Comparison of ENCODE assay signal across 10 mouse cellular contexts in the genomic region with DNA sequence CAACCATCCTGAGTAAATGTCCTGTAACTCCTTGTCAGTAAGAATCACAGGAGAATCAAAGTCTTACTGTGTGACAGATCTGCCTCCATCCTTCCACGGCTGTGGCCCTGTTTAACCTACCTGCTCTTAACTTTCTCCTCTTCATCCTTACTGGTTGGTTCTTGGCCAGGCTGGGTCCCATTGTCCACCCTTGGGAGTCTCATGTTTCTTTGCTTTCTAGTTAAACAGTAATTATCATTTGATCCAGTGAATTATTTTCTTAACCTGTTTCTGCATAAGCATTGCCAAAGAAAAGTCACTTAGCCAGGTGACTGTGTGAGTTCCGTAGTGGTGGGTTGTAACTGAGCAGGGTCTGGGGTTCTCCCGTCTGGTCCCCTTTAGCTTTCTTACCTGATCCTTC. TPM values are rescaled to one million over a fixed set of nuclear protein-coding genes. Genes with fewer than 3 reads are reported as not detected.
DNase-seq lines count a peak whose midpoint lies in the region; ATAC-seq and TF ChIP-seq lines count a peak whose summit lies in the region.
"Not testable (repeated sequence)": the region's sequence is repeated elsewhere in the genome, so short reads cannot be mapped to it uniquely, and the experiment has no call there.
"Had no signal": no experiment of that assay in that cellular context is flagged by ENCODE, and none has a peak within 500 bp of the region (broad histone marks: within the 10 kb centered on the region; RNA-seq: fewer than 3 reads in every experiment).

No protein-coding gene starts in this region.

- peaks cover 0 to 20% of the 10 kb centered on the region in 2 experiments for H3K36me3 ChIP-seq in MEL (ENCODE audit: control insufficient read depth in 1 of 2, insufficient read depth in 2 of 2, low read length in 2 of 2)
- H3K36me3 ChIP-seq in forebrain, embryonic 14.5 days (ENCODE audit: control insufficient read depth, insufficient read depth, low read length) = peaks cover 25% of the 10 kb centered on the region
- peaks cover 26% of the 10 kb centered on the region for H3K36me3 ChIP-seq in heart, postnatal 0 days (replicated peaks; ENCODE audit: control insufficient read depth, insufficient read depth, low read length)
- peaks cover 18% of the 10 kb centered on the region for H3K36me3 ChIP-seq in intestine, postnatal 0 days (ENCODE audit: control insufficient read depth, insufficient read depth)
- peaks cover 29% of the 10 kb centered on the region for H3K36me3 ChIP-seq in limb, embryonic 10.5 days
- peaks cover 15% of the 10 kb centered on the region for H3K36me3 ChIP-seq in liver, embryonic 16.5 days (ENCODE audit: control insufficient read depth, insufficient read depth)
- not testable (repeated sequence) for H3K36me3 ChIP-seq in midbrain, embryonic 16.5 days (ENCODE audit: control insufficient read depth, insufficient read depth, low read length); testis, adult 2 months (ENCODE audit: control insufficient read depth, insufficient read depth, low read length)

- H3K4me3 ChIP-seq in MEL (ENCODE audit: control insufficient read depth in 1 of 2, insufficient read depth in 1 of 2, low read depth in 2 of 2, low read length in 2 of 2) = peak overlapping the region; percentile 75 to 94
- 0 out of 2 replicates have a peak overlapping the region, but pooled peaks have one; percentile 44 for H3K4me3 ChIP-seq in forebrain, embryonic 14.5 days (ENCODE audit: low read depth, low read length)
- not testable (repeated sequence) for H3K4me3 ChIP-seq in heart, postnatal 0 days (ENCODE audit: low read depth, low read length); intestine, postnatal 0 days (ENCODE audit: low read depth, low read length)
- peak overlapping the region; percentile 55 for H3K4me3 ChIP-seq in limb, embryonic 10.5 days
- peak overlapping the region; percentile 66; the same call in 1 of the 2 replicates for H3K4me3 ChIP-seq in liver, embryonic 16.5 days (ENCODE audit: low read depth, low read length)
- peak overlapping the region; percentile 46; the same call in 1 of the 2 replicates for H3K4me3 ChIP-seq in midbrain, embryonic 16.5 days (ENCODE audit: low read depth, low read length)
- H3K4me3 ChIP-seq in testis, adult 2 months (ENCODE audit: control insufficient read depth, low read depth, low read length) = peak overlapping the region; percentile 86

- not testable (repeated sequence) for DNase-seq in MEL (ENCODE audit: low read depth, low spot score); forebrain, embryonic 14.5 days (ENCODE audit: low spot score); heart, postnatal 0 days (ENCODE audit: low spot score); limb, embryonic 10.5 days (ENCODE audit: low spot score)

- ATAC-seq in forebrain, embryonic 14.5 days; heart, postnatal 0 days (ENCODE audit: insufficient read depth, low read depth); intestine, postnatal 0 days; liver, embryonic 16.5 days (ENCODE audit: low read depth); midbrain, embryonic 16.5 days: not testable (repeated sequence)

- TF ChIP-seq CTCF in MEL (IDR thresholded peaks at IDR 0.05 in 2 of 3, conservative IDR thresholded peaks at IDR 0.05 in 1 of 3; ENCODE audit: control insufficient read depth in 1 of 3, insufficient read depth in 1 of 3, low read depth in 2 of 3, low read length in 3 of 3, poor library complexity in 1 of 3, severe bottlenecking in 1 of 3); heart, postnatal 0 days (IDR thresholded peaks at IDR 0.05; ENCODE audit: low read depth); intestine, postnatal 0 days (IDR thresholded peaks at IDR 0.05; ENCODE audit: low read depth); testis, adult 2 months (IDR thresholded peaks at IDR 0.05; ENCODE audit: control insufficient read depth, insufficient read depth, insufficient replicate concordance, low read depth, low read length): not testable (repeated sequence)

- not testable (repeated sequence) for H3K4me1 ChIP-seq in MEL (ENCODE audit: control insufficient read depth in 1 of 2, insufficient read depth in 2 of 2, low read length in 2 of 2); forebrain, embryonic 14.5 days (ENCODE audit: control insufficient read depth, insufficient read depth, low read length); heart, postnatal 0 days (ENCODE audit: control insufficient read depth, insufficient read depth); intestine, postnatal 0 days (replicated peaks; ENCODE audit: control insufficient read depth, insufficient read depth, low read length); limb, embryonic 10.5 days; liver, embryonic 16.5 days (ENCODE audit: control insufficient read depth, low read depth, low read length); midbrain, embryonic 16.5 days (ENCODE audit: control insufficient read depth, insufficient read depth, low read length); testis, adult 2 months (ENCODE audit: control insufficient read depth, insufficient read depth, low read length)

- H3K27me3 ChIP-seq in MEL (ENCODE audit: control insufficient read depth in 1 of 2, insufficient read depth in 2 of 2, low read length in 2 of 2); forebrain, embryonic 14.5 days (replicated peaks; ENCODE audit: control insufficient read depth, insufficient read depth, low read length); heart, postnatal 0 days (ENCODE audit: control insufficient read depth, insufficient read depth, low read length); intestine, postnatal 0 days (replicated peaks; ENCODE audit: control insufficient read depth, insufficient read depth, low read length); limb, embryonic 10.5 days (ENCODE audit: low read depth, poor library complexity, severe bottlenecking); liver, embryonic 16.5 days (ENCODE audit: control insufficient read depth, insufficient read depth, low read depth, low read length); midbrain, embryonic 16.5 days (ENCODE audit: control insufficient read depth, insufficient read depth, low read depth, low read length); testis, adult 2 months (ENCODE audit: control insufficient read depth, insufficient read depth, low read length): not testable (repeated sequence)

- peaks cover 13% of the 10 kb centered on the region for H3K79me2 ChIP-seq in MEL (ENCODE audit: control insufficient read depth, insufficient read depth, low read length, poor library complexity)

- not testable (repeated sequence) for TF ChIP-seq EP300 in MEL (IDR thresholded peaks at IDR 0.05; ENCODE audit: low read depth in 1 of 2, low read length in 2 of 2); heart, postnatal 0 days (IDR thresholded peaks at IDR 0.05; ENCODE audit: low read depth)

- H3K9ac ChIP-seq in MEL (ENCODE audit: control insufficient read depth, low read depth, low read length, poor library complexity, severe bottlenecking) = peak overlapping the region; percentile 89; the same call in 1 of the 2 replicates
- not testable (repeated sequence) for H3K9ac ChIP-seq in forebrain, embryonic 14.5 days (ENCODE audit: low read length); heart, postnatal 0 days (replicated peaks; ENCODE audit: low read depth, low read length); intestine, postnatal 0 days (ENCODE audit: low read depth, low read length); liver, embryonic 16.5 days (ENCODE audit: low read depth, low read length); midbrain, embryonic 16.5 days (ENCODE audit: low read depth, low read length)

- not testable (repeated sequence) for H3K9me3 ChIP-seq in MEL (replicated peaks; ENCODE audit: insufficient read depth, low read length); forebrain, embryonic 14.5 days (replicated peaks; ENCODE audit: control insufficient read depth, low read length); heart, postnatal 0 days (replicated peaks; ENCODE audit: control insufficient read depth, low read length); intestine, postnatal 0 days (ENCODE audit: control insufficient read depth); limb, embryonic 10.5 days (replicated peaks); liver, embryonic 16.5 days (replicated peaks; ENCODE audit: control insufficient read depth, low read length); midbrain, embryonic 16.5 days (replicated peaks; ENCODE audit: control insufficient read depth, low read length, poor library complexity, severe bottlenecking)

- WGBS in forebrain, embryonic 14.5 days = 43% methylated on average over 2 of the region's 3 CpGs
- WGBS in heart, postnatal 0 days = 50% methylated on average over 2 of the region's 3 CpGs
- WGBS in intestine, postnatal 0 days = 13% methylated on average over 1 of the region's 3 CpGs
- WGBS in limb, embryonic 10.5 days = 43% methylated on average over 2 of the region's 3 CpGs
- WGBS in liver, embryonic 16.5 days (ENCODE audit: insufficient replicate concordance) = 67% methylated on average over 1 of the region's 3 CpGs
- 0% methylated on average over 1 of the region's 3 CpGs for WGBS in midbrain, embryonic 16.5 days

- peak overlapping the region; percentile 43 for H3K4me2 ChIP-seq in forebrain, embryonic 14.5 days (ENCODE audit: low read length)
- H3K4me2 ChIP-seq in heart, postnatal 0 days (ENCODE audit: low read depth, low read length) = peak overlapping the region; percentile 49; the same call in 1 of the 2 replicates
- H3K4me2 ChIP-seq in intestine, postnatal 0 days (replicated peaks; ENCODE audit: low read depth) = peak overlapping the region; percentile 51
- peak overlapping the region; percentile 43 for H3K4me2 ChIP-seq in liver, embryonic 16.5 days (ENCODE audit: low read depth, low read length)
- H3K4me2 ChIP-seq in midbrain, embryonic 16.5 days (ENCODE audit: low read length) = peak overlapping the region; percentile 44

- TF ChIP-seq RAD21 in MEL (IDR thresholded peaks at IDR 0.05; ENCODE audit: low read depth, low read length) = not testable (repeated sequence)

- not testable (repeated sequence) for H3K27ac ChIP-seq in MEL (ENCODE audit: control insufficient read depth, low read depth, low read length); forebrain, embryonic 14.5 days (ENCODE audit: low read depth, low read length); heart, postnatal 0 days (ENCODE audit: low read depth); intestine, postnatal 0 days (ENCODE audit: low read depth, low read length); limb, embryonic 10.5 days; liver, embryonic 16.5 days (ENCODE audit: low read length); midbrain, embryonic 16.5 days (ENCODE audit: low read length)
- H3K27ac ChIP-seq in testis, adult 2 months (ENCODE audit: control insufficient read depth, insufficient read depth, low read depth, low read length) = peak overlapping the region; percentile 67; the same call in 1 of the 2 replicates

- TF ChIP-seq POLR2A in MEL (IDR thresholded peaks at IDR 0.05; ENCODE audit: control insufficient read depth in 1 of 2, insufficient read depth in 1 of 2, low read depth in 1 of 2, low read length in 2 of 2, poor library complexity in 1 of 2); testis, adult 2 months (IDR thresholded peaks at IDR 0.05; ENCODE audit: control insufficient read depth, low read depth, low read length): not testable (repeated sequence)

RNA-seq across cellular contexts. Expression of a gene that starts 1.2 kb away (rescaled TPM):
- 37.6 and 43.5 TPM in 2 replicates for total RNA-seq in MEL (2012; rRNA removed)
- polyA plus RNA-seq in MEL (2012; ENCODE audit: insufficient read depth in 1 of 2, insufficient read length in 2 of 2, low read depth in 1 of 2, low replicate concordance in 2 of 2, missing spikeins in 1 of 2) = 10 to 100 TPM in 1 of 2 experiments, not detected in 1; 44.5 TPM
- 28.3 and 35.8 TPM in 2 replicates for polyA plus RNA-seq in forebrain, embryonic 14.5 days (2014; fragmentation: Nextera tagmentation; extraction: Ambion mirVana)
- 8.3 and 9.2 TPM in 2 replicates for total RNA-seq in heart, postnatal 0 days (2014; rRNA removed; ENCODE audit: low replicate concordance)
- 16.0 and 16.1 TPM in 2 replicates for polyA plus RNA-seq in heart, postnatal 0 days (2015; fragmentation: Nextera tagmentation; extraction: Ambion mirVana)
- 12.4 and 13.4 TPM in 2 replicates for polyA plus RNA-seq in intestine, postnatal 0 days (2015; fragmentation: Nextera tagmentation; extraction: Ambion mirVana)
- 54.1 and 55.2 TPM in 2 replicates for polyA plus RNA-seq in limb, embryonic 10.5 days (2016; fragmentation: Nextera tagmentation; extraction: Ambion mirVana)
- polyA plus RNA-seq in liver, embryonic 16.5 days (2015; fragmentation: Nextera tagmentation; extraction: Ambion mirVana) = 9.3 and 9.9 TPM in 2 replicates
- polyA plus RNA-seq in midbrain, embryonic 16.5 days (2015; fragmentation: Nextera tagmentation; extraction: Ambion mirVana) = 28.8 and 29.3 TPM in 2 replicates
- polyA plus RNA-seq in testis, adult 2 months (2012; rRNA removed) = 27.1 and 28.2 TPM in 2 replicates

RNA-seq across cellular contexts. Expression of a gene that starts 18.6 kb away (rescaled TPM):
- 44.5 and 49.3 TPM in 2 replicates for total RNA-seq in MEL (2012; rRNA removed)
- polyA plus RNA-seq in MEL (2012; ENCODE audit: insufficient read depth in 1 of 2, insufficient read length in 2 of 2, low read depth in 1 of 2, low replicate concordance in 2 of 2, missing spikeins in 1 of 2) = 10 to 100 TPM in 1 of 2 experiments, not detected in 1; 11.6 TPM
- polyA plus RNA-seq in forebrain, embryonic 14.5 days (2014; fragmentation: Nextera tagmentation; extraction: Ambion mirVana) = 15.0 and 15.3 TPM in 2 replicates
- 24.1 and 49.8 TPM in 2 replicates for total RNA-seq in heart, postnatal 0 days (2014; rRNA removed; ENCODE audit: low replicate concordance)
- 49.5 and 51.8 TPM in 2 replicates for polyA plus RNA-seq in heart, postnatal 0 days (2015; fragmentation: Nextera tagmentation; extraction: Ambion mirVana)
- 49.5 and 53.3 TPM in 2 replicates for polyA plus RNA-seq in intestine, postnatal 0 days (2015; fragmentation: Nextera tagmentation; extraction: Ambion mirVana)
- 24.0 and 27.0 TPM in 2 replicates for polyA plus RNA-seq in limb, embryonic 10.5 days (2016; fragmentation: Nextera tagmentation; extraction: Ambion mirVana)
- polyA plus RNA-seq in liver, embryonic 16.5 days (2015; fragmentation: Nextera tagmentation; extraction: Ambion mirVana) = 17.2 and 19.6 TPM in 2 replicates
- polyA plus RNA-seq in midbrain, embryonic 16.5 days (2015; fragmentation: Nextera tagmentation; extraction: Ambion mirVana) = 8.2 and 10.4 TPM in 2 replicates
- polyA plus RNA-seq in testis, adult 2 months (2012; rRNA removed) = 18.3 and 19.1 TPM in 2 replicates

RNA-seq across cellular contexts. Expression of a gene that starts 18.9 kb away (rescaled TPM):
- total RNA-seq in MEL (2012; rRNA removed) = not detected in 2 replicates
- polyA plus RNA-seq in MEL (2012; ENCODE audit: insufficient read depth in 1 of 2, insufficient read length in 2 of 2, low read depth in 1 of 2, low replicate concordance in 2 of 2, missing spikeins in 1 of 2) = not detected
- 0.22 TPM in 1 of 2 replicates, not detected in the other for polyA plus RNA-seq in forebrain, embryonic 14.5 days (2014; fragmentation: Nextera tagmentation; extraction: Ambion mirVana)
- total RNA-seq in heart, postnatal 0 days (2014; rRNA removed; ENCODE audit: low replicate concordance) = 6.4 TPM in 1 of 2 replicates, not detected in the other
- 0.04 TPM in 1 of 2 replicates, not detected in the other for polyA plus RNA-seq in heart, postnatal 0 days (2015; fragmentation: Nextera tagmentation; extraction: Ambion mirVana)
- 0.08 TPM in 1 of 2 replicates, not detected in the other for polyA plus RNA-seq in intestine, postnatal 0 days (2015; fragmentation: Nextera tagmentation; extraction: Ambion mirVana)
- polyA plus RNA-seq in limb, embryonic 10.5 days (2016; fragmentation: Nextera tagmentation; extraction: Ambion mirVana) = not detected in 2 replicates
- not detected in 2 replicates for polyA plus RNA-seq in liver, embryonic 16.5 days (2015; fragmentation: Nextera tagmentation; extraction: Ambion mirVana)
- polyA plus RNA-seq in midbrain, embryonic 16.5 days (2015; fragmentation: Nextera tagmentation; extraction: Ambion mirVana) = 0.22 TPM in 1 of 2 replicates, not detected in the other
- polyA plus RNA-seq in testis, adult 2 months (2012; rRNA removed) = 0.11 and 0.58 TPM in 2 replicates
- total RNA-seq: heart, adult 8-10 months; megakaryocyte-erythroid progenitor cell, adult 5-6 weeks had no signal
